Mouse (Mus musculus) bone marrow, adult 2 months (tissue): ENCODE measurements around the gene Scrt2.

Experiments
- CTCF ChIP-seq: fragments of 200-500 bp; IDR thresholded peaks from 2 replicates; pipeline ENCODE4 v1.5.1; 2011; ENCODE audit warnings: low read length, control low read depth; ENCODE audit not compliant: control insufficient read depth, insufficient read depth
- POLR2A ChIP-seq: fragments of 200-500 bp; IDR thresholded peaks from 2 replicates; pipeline ENCODE4 v1.6.1; 2011; ENCODE audit warnings: low read depth, mild to moderate bottlenecking, control low read depth, low read length, borderline replicate concordance; ENCODE audit not compliant: control insufficient read depth

DNA sequence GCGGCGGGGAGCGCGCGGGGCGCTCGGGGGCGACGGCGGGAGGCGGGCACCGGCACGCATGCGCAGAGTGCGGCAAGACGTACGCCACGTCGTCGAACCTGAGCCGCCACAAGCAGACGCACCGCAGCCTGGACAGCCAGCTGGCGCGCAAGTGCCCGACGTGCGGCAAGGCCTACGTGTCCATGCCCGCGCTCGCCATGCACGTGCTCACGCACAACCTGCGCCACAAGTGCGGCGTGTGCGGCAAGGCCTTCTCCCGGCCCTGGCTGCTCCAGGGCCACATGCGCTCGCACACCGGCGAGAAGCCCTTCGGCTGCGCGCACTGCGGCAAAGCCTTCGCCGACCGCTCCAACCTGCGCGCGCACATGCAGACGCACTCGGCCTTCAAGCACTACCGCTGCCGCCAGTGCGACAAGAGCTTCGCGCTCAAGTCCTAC, 12.0 kb downstream of the Scrt2 start:
- TF ChIP-seq CTCF (no peak), POLR2A (no peak)
